Mouse (Mus musculus) liver, embryonic 16.5 days (tissue): ENCODE results near the gene Elmo1. TPM values are rescaled to one million over a fixed set of nuclear protein-coding genes. Genes with fewer than 3 reads are reported as not detected.

Source experiments
- ATAC-seq: fragments of 200-750 bp; cut with Nextera tagmentation; 2 replicates; pipeline ENCODE4 v1.8.0; 2017; ENCODE audit warnings: low read depth, mild to moderate bottlenecking, moderate number of reproducible peaks, moderate library complexity
- H3K27ac ChIP-seq: fragments of 300-500 bp; sonication (generic); 2 replicates; pipeline ENCODE4 v1.5.1; 2014; ENCODE audit warnings: mild to moderate bottlenecking, low read length
- H3K27me3 ChIP-seq: fragments of 300-500 bp; sonication (generic); 2 replicates; pipeline ENCODE4 v1.6.1; 2014; ENCODE audit warnings: low read depth, low read length, mixed read lengths; ENCODE audit not compliant: control insufficient read depth, insufficient read depth
- H3K36me3 ChIP-seq: fragments of 300-500 bp; sonication (generic); 2 replicates; pipeline ENCODE4 v1.6.1; 2014; ENCODE audit warnings: mild to moderate bottlenecking; ENCODE audit not compliant: control insufficient read depth, insufficient read depth
- H3K4me1 ChIP-seq: fragments of 300-500 bp; sonication (generic); 2 replicates; pipeline ENCODE4 v1.6.1; 2014; ENCODE audit warnings: low read depth, low read length, mixed read lengths; ENCODE audit not compliant: control insufficient read depth
- H3K4me2 ChIP-seq: fragments of 300-500 bp; sonication (generic); 2 replicates; pipeline ENCODE4 v1.6.1; 2014; ENCODE audit warnings: low read depth, low read length, mixed read lengths
- H3K4me3 ChIP-seq: fragments of 300-500 bp; sonication (generic); 2 replicates; pipeline ENCODE4 v1.5.1; 2014; ENCODE audit warnings: low read depth, mild to moderate bottlenecking, low read length
- H3K9ac ChIP-seq: fragments of 300-500 bp; sonication (generic); 2 replicates; pipeline ENCODE4 v1.6.1; 2014; ENCODE audit warnings: low read depth, low read length
- H3K9me3 ChIP-seq: fragments of 300-500 bp; sonication (generic); replicated peaks from 2 replicates; pipeline ENCODE4 v1.6.1; 2016; ENCODE audit warnings: low read length; ENCODE audit not compliant: control insufficient read depth
- WGBS: fragments of 180-500 bp; shearing (Covaris S2); extraction: QIAGEN DNeasy Blood & Tissue Kit; methylation state at CpG from one replicate; pipeline ENCODE4 v1.1.7; 2014; ENCODE audit not compliant: insufficient replicate concordance; 5-methylcytosine and 5-hydroxymethylcytosine counted together
- polyA plus RNA-seq: library from polyadenylated mRNA; unstranded; fragments of >200 nt; fragmentation: Nextera tagmentation; extraction: Ambion mirVana; gene quantifications from 2 replicates; pipeline ENCODE4 v1.2.1, GENCODE M21; 2015

The Elmo1 gene
- polyA plus RNA-seq, 1 experiment from 2014 or later: 5.8 TPM

DNA sequence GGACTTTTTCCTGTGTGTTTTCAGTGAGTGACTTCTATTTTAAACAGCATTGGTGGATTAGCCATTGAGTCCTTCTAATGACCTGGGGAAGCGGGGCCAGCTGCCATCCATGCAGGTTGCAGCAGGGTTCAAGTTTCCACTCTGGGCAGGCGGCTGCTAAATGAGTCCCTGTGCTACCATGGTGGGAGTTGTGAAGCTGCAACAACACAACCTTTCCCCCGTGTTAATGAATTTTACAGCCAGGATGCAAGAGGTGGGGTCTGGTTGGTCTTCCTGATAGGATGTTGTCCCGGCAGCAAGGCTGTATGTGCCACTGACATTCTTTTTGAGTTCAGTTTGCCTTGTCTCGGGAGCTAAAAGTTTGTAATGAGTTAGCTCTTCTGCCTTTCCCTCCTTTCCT is 147.2 kb downstream of the Elmo1 start:
- Histone ChIP-seq H3K9me3 (no peaks in the 10 kb centered on the region), H3K9ac (no peak overlapping the region), H3K4me1 (no peaks in the 10 kb centered on the region), H3K27me3 (no peaks in the 10 kb centered on the region), H3K4me3 (no peak overlapping the region), H3K4me2 (no peak overlapping the region), H3K36me3 (no peaks in the 10 kb centered on the region), H3K27ac (no peak overlapping the region)
- WGBS: 54% methylated on average over 5 of the region's 5 CpGs
- ATAC-seq: no peak

DNA sequence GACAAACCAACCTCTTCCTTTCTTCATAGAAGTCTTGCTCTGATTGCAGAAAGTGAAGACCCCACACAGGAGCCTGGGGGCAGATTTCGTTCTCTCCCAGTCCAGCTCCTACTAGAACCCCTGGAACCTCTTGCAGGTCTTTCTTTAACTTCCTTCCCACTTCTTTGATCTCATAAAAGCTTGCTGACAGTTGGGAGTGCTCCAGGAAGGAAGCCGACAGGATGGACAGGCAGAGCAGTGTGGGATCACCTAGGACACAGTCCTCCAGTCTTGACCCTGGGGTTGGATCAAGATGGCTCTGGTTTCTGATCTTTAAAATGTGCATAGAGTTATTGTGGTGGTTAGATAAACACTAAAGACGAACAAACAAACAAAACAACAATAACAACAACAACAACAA is 147.8 kb downstream of the Elmo1 start:
- H3K4me3 ChIP-seq: no peak overlapping the region
- 39% methylated on average over 3 of the region's 3 CpGs for WGBS
- ATAC-seq: no peak
- H3K9me3 ChIP-seq: no peaks in the 10 kb centered on the region
- no peak overlapping the region for H3K9ac ChIP-seq
- no peaks in the 10 kb centered on the region for H3K4me1 ChIP-seq
- H3K27ac ChIP-seq: no peak overlapping the region
- no peak overlapping the region for H3K4me2 ChIP-seq
- H3K27me3 ChIP-seq: no peaks in the 10 kb centered on the region
- no peaks in the 10 kb centered on the region for H3K36me3 ChIP-seq

DNA sequence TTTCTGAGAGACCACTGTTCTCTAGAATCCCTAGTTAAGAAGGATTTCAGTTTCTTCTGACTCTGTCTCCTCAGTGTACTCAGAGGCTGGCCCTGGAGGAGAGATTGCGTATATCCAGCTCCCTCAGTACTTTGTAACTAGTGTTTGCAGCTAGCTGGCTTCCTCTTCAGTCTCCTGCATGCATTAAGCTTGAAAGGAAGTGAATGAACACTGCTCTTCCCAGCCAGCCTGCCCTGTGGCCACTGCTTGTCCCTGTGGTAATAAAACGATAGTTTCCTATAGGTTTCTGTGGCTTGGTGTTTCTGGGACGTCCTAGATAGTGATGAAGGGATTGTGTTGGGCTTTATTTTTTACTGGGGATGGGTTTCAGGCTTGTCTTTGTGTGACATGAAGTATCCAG is 148.3 kb downstream of the Elmo1 start:
- Histone ChIP-seq H3K4me2 (no peak overlapping the region), H3K9ac (no peak overlapping the region), H3K4me1 (no peaks in the 10 kb centered on the region), H3K36me3 (no peaks in the 10 kb centered on the region), H3K4me3 (no peak overlapping the region), H3K27me3 (no peaks in the 10 kb centered on the region), H3K9me3 (no peaks in the 10 kb centered on the region), H3K27ac (no peak overlapping the region)
- ATAC-seq: no peak
- 42% methylated on average over 3 of the region's 3 CpGs for WGBS

DNA sequence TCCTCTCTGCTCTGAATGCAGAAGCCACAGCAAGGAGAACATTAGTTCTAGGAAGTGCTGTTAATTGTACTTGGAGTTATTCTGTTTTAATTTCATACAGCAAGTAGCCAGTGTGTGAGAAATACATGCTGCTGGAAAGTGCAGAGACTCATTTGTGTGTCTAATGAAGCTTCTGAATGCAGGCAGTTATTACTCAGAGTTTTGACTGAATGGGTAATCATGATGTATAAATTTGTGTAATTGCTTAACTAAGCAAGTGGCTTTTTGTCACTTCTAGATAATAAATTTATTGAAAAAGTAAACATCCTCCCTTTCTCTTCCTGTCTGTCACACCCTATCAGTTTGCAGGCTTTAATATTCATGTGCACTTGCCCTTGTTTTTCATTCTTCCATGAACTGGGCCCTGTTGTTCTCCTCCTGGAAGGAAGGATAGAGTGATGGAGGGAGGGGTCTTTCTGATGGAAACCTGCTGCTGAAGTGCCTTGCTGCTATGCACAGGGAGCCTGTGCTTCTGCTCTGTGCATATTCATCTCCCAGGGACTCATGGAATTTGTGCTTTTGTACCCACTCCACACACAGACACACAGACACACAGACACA is 159.8 kb downstream of the Elmo1 start:
- Histone ChIP-seq H3K36me3 (no peaks in the 10 kb centered on the region), H3K27me3 (no peaks in the 10 kb centered on the region), H3K9ac (no peak overlapping the region), H3K27ac (no peak overlapping the region), H3K9me3 (no peaks in the 10 kb centered on the region), H3K4me1 (no peaks in the 10 kb centered on the region), H3K4me2 (no peak overlapping the region), H3K4me3 (no peak overlapping the region)
- no peak for ATAC-seq

DNA sequence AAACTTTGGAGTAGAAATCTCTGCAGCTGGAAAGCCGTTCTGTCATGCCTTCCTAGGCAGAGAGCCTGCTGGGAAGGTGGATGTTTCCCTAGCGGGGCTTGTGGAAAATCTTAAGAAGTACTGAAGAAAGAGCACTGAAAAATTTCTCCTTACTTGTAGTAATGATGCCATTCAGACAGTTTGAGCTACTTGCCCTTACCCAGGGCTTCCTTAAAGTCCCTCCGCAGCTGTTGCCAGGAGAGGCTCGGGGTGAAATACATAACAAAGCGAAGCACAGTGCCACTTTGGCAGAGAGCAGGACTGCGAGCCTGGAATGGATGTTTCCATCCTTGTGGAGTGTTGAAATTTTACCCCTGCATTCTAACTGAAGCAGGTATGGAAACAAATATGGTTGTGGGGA is 164.5 kb downstream of the Elmo1 start:
- 71% methylated on average over 6 of the region's 6 CpGs for WGBS
- Histone ChIP-seq H3K4me2 (no peak overlapping the region), H3K4me1 (no peaks in the 10 kb centered on the region), H3K27me3 (no peaks in the 10 kb centered on the region), H3K9me3 (no peaks in the 10 kb centered on the region), H3K27ac (no peak overlapping the region), H3K4me3 (no peak overlapping the region), H3K9ac (no peak overlapping the region), H3K36me3 (no peaks in the 10 kb centered on the region)
- no peak for ATAC-seq

DNA sequence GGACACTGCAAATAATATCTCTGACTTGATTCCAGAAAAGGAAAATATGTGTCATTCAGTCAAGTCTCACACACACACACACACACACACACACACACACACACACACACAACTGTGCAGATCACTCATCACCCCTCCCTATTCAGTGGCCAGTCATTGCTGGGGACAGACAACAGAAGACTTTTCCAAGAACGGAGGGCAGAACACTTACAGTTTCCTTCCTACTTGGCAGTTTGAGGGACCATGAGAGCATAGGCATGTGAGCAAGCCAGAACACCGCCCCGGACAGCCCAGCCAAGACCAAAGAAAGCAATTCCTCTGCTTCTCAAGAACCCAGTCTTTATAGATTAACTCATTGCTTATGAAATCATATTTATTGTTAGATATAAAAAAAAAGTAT is 165.0 kb downstream of the Elmo1 start:
- H3K9ac ChIP-seq: no peak overlapping the region
- no peak for ATAC-seq
- no peaks in the 10 kb centered on the region for H3K9me3 ChIP-seq
- no peak overlapping the region for H3K4me3 ChIP-seq
- H3K27ac ChIP-seq: no peak overlapping the region
- 65% methylated on average over 3 of the region's 3 CpGs for WGBS
- H3K36me3 ChIP-seq: no peaks in the 10 kb centered on the region
- H3K4me2 ChIP-seq: no peak overlapping the region
- H3K4me1 ChIP-seq: no peaks in the 10 kb centered on the region
- no peaks in the 10 kb centered on the region for H3K27me3 ChIP-seq

DNA sequence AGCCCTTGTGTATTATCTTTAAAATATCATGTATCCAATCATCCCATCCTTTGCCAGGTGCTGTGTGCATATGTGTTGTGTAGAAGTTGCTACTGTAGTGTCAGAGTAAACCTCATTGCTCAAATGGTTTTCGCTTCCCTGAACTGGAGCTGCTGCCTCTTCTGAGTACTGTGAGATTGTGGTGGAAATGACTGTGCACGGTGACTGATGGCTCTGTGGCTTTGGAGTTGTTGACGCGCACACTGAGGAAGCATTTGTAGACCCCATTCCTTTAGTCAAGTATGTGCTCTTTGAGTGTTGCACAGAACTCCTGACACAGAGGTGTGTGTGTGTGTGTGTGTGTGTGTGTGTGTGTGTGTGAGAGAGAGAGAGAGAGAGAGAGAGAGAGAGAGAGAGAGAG is 166.2 kb downstream of the Elmo1 start:
- ATAC-seq: no peak
- Histone ChIP-seq H3K36me3 (no peaks in the 10 kb centered on the region), H3K27me3 (no peaks in the 10 kb centered on the region), H3K4me3 (no peak overlapping the region), H3K9ac (no peak overlapping the region), H3K4me2 (no peak overlapping the region), H3K9me3 (no peaks in the 10 kb centered on the region), H3K27ac (no peak overlapping the region), H3K4me1 (no peaks in the 10 kb centered on the region)
- WGBS: 60% methylated on average over 4 of the region's 4 CpGs

DNA sequence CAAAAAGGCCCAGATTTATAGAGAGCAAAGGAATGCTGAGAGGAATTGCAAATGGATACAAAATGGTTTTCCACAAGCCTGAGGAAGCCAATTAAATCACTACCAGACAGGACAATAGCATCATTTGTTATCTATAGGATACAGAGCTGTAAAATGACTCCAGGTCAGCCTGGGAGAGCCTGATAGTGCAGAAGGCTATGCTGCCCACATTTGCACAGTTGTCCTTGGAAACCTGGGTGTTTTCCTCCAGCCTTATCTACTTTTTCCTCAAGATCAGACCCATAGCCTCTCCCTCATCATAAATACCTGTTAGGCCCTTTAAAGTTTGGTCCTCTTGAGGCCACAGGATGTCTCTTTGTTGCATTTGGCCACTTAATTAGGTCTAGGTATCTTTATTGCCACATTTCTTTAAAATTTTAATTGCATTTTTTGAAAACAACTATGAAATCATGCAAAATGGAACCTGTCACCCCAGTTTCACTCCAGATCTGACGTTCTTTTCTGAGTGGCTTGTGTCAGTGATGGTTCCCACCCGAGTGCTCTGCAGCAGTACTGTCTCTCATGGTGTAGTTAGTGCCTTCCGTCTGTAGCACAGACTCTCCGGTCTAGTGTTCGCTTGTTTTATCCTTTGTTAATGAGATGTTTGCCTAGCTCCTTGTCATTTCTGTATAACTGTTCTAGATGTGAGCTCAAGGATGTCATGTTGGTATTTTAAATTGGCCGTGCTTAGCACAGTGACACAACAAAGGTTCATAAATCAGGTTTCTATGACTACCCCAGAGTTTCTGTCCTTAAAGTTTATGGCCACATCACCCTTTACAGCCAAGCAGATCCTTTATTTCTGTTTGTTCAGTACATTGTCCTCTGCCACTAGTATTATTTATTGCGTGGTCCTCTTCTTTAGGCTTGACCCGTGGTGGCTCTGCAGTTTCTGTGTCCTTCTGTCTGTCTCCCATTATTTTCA is 167.4 kb downstream of the Elmo1 start:
- WGBS: 69% methylated on average over 8 of the region's 8 CpGs
- H3K27me3 ChIP-seq: no peaks in the 10 kb centered on the region

DNA sequence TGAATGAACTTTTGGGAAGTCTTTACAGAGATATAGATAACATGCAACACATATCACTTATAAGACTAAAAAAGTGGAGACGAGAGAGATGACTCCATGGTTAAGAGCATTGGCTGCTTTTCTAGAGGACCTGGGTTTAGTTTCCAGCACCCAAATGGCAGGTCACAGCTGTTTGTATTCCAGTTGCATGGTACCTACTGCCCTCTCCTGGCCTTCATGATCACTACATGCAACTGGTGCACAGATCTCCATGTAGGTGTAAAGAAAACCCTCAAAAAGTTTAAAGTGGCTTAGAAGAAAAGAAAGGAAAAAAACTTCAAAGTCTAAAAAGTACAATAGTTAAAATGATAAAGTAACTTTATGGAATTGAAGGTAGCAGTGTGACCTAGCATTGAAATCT is 172.8 kb downstream of the Elmo1 start:
- Histone ChIP-seq H3K27ac (no peak overlapping the region), H3K4me1 (no peaks in the 10 kb centered on the region), H3K36me3 (no peaks in the 10 kb centered on the region), H3K9me3 (no peaks in the 10 kb centered on the region), H3K4me3 (no peak overlapping the region), H3K9ac (no peak overlapping the region), H3K4me2 (no peak overlapping the region), H3K27me3 (no peaks in the 10 kb centered on the region)
- no peak for ATAC-seq
- WGBS: 63% methylated on average over 1 of the region's 1 CpGs

More for the DNA sequence above, 167.4 kb downstream of the Elmo1 start:
- no peaks in the 10 kb centered on the region for H3K36me3 ChIP-seq
- no peak overlapping the region for H3K9ac ChIP-seq
- H3K27ac ChIP-seq: no peak overlapping the region
- H3K4me2 ChIP-seq: no peak overlapping the region
- H3K4me1 ChIP-seq: no peaks in the 10 kb centered on the region
- ATAC-seq: no peak
- H3K4me3 ChIP-seq: no peak overlapping the region
- H3K9me3 ChIP-seq: no peaks in the 10 kb centered on the region
